Mouse (Mus musculus) liver, embryonic 14.5 days (tissue): ENCODE measurements around the gene Irx4.

Experiments used
- CTCF ChIP-seq: IDR thresholded peaks from 2 replicates; pipeline ENCODE4 v1.5.1; 2016; ENCODE audit warnings: antibody characterized with exemption, low read depth, control low read depth
- EP300 ChIP-seq: IDR thresholded peaks from 2 replicates; pipeline ENCODE4 v1.6.1; 2016; ENCODE audit warnings: antibody characterized with exemption, low read depth

DNA sequence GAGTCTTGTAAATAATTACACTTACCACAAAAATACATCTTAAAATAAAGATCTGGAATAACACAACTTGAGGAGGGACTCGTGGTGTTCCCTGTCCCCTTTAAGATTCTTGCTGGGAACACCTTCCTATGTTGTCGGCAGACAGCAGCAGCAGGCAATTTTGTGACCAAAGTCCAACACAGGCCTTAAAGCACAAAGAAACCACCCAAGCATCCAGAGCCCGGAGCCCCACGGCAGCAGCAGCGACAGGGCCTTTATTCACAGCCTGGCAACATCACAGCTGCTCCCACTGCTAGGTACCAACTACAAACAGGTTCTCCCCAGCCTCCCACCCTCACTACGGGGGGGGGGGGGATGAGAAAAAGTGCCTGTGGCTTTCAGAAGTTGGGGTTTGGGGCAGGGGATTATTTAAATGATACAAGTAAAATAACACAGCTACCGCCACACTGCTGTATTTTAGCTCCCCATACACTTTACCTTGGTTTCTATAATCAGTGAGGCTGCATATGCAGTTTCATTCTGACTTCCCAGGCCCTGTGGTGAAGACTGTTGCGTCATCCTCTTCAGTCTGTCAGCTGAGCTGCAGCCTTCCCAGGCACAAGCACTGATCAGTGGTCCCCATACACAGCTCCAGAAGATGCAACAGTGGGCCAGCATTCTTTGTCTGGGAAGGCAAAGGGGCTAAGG is 45.3 kb downstream of the Irx4 start:
- TF ChIP-seq CTCF (no peak), EP300 (no peak)
